Comparison of ENCODE assay signal across 15 mouse cellular contexts in genomic region chr15:51083677-51084322, GRCm38 (mm10).
DNase-seq lines count a peak whose midpoint lies in the region; ATAC-seq and TF ChIP-seq lines count a peak whose summit lies in the region.
"Had no signal": no experiment of that assay in that cellular context is flagged by ENCODE, and none has a peak within 500 bp of the region (broad histone marks: within the 10 kb centered on the region; RNA-seq: fewer than 3 reads in every experiment).

No protein-coding gene starts in this region.

- TF ChIP-seq RAD21 in MEL (IDR thresholded peaks at IDR 0.05; ENCODE audit: low read depth, low read length) = no peak

- H3K4me1 ChIP-seq in cerebellum, adult 2 months (ENCODE audit: control insufficient read depth, insufficient read depth, low read length) = no peaks in the 10 kb centered on the region
- H3K4me1 ChIP-seq in heart, embryonic 13.5 days = peaks cover 11% of the 10 kb centered on the region
- no peaks in the 10 kb centered on the region; a peak in 1 of 4 replicates for H3K4me1 ChIP-seq in MEL (ENCODE audit: control insufficient read depth in 1 of 2, insufficient read depth in 2 of 2, low read length in 2 of 2)
- H3K4me1 ChIP-seq: hindbrain, embryonic 15.5 days; liver, embryonic 12.5 days; neural tube, embryonic 15.5 days had no signal

- intact Hi-C loops in heart, postnatal 36 days (cut with DNase I) = no loop called here

- TF ChIP-seq EP300 in MEL (IDR thresholded peaks at IDR 0.05; ENCODE audit: low read depth in 1 of 2, low read length in 2 of 2) = no peak

- H3K9ac ChIP-seq in heart, embryonic 13.5 days = no peak overlapping the region
- no peak overlapping the region for H3K9ac ChIP-seq in MEL (ENCODE audit: control insufficient read depth, low read depth, low read length, poor library complexity, severe bottlenecking)
- H3K9ac ChIP-seq: hindbrain, embryonic 15.5 days; liver, embryonic 12.5 days; neural tube, embryonic 15.5 days had no signal

- H3K4me3 ChIP-seq in cerebellum, adult 2 months (replicated peaks; ENCODE audit: insufficient read depth, low read depth, low read length) = peak overlapping the region; percentile 11
- peak overlapping the region; percentile 26 for H3K4me3 ChIP-seq in heart, embryonic 13.5 days
- no peak overlapping the region for H3K4me3 ChIP-seq in MEL (ENCODE audit: control insufficient read depth in 1 of 2, insufficient read depth in 1 of 2, low read depth in 2 of 2, low read length in 2 of 2)
- H3K4me3 ChIP-seq: erythroblast, embryonic 14.5 days; hindbrain, embryonic 15.5 days; liver, embryonic 12.5 days; neural tube, embryonic 15.5 days had no signal

- peak overlapping the region; percentile 60 for H3K4me2 ChIP-seq in heart, embryonic 13.5 days
- H3K4me2 ChIP-seq: hindbrain, embryonic 15.5 days; liver, embryonic 12.5 days; neural tube, embryonic 15.5 days had no signal

- no peak for TF ChIP-seq CTCF in cerebellum, adult 2 months (IDR thresholded peaks at IDR 0.05; ENCODE audit: borderline replicate concordance, insufficient read depth, low read depth, low read length)
- no peak for TF ChIP-seq CTCF in MEL (IDR thresholded peaks at IDR 0.05 in 2 of 3, conservative IDR thresholded peaks at IDR 0.05 in 1 of 3; ENCODE audit: control insufficient read depth in 1 of 3, insufficient read depth in 1 of 3, low read depth in 2 of 3, low read length in 3 of 3, poor library complexity in 1 of 3, severe bottlenecking in 1 of 3)

- H3K27me3 ChIP-seq in cerebellum, adult 2 months (ENCODE audit: control insufficient read depth, insufficient read depth, low read length) = no peaks in the 10 kb centered on the region
- H3K27me3 ChIP-seq in heart, embryonic 13.5 days (replicated peaks) = no peaks in the 10 kb centered on the region
- no peaks in the 10 kb centered on the region for H3K27me3 ChIP-seq in MEL (ENCODE audit: control insufficient read depth in 1 of 2, insufficient read depth in 2 of 2, low read length in 2 of 2)
- H3K27me3 ChIP-seq: hindbrain, embryonic 15.5 days; liver, embryonic 12.5 days; neural tube, embryonic 15.5 days had no signal

- no peaks in the 10 kb centered on the region for H3K79me2 ChIP-seq in MEL (ENCODE audit: control insufficient read depth, insufficient read depth, low read length, poor library complexity)

- H3K27ac ChIP-seq in cerebellum, adult 2 months (ENCODE audit: insufficient read depth, low read length) = no peak overlapping the region
- H3K27ac ChIP-seq in heart, embryonic 13.5 days (replicated peaks) = no peak overlapping the region
- H3K27ac ChIP-seq in MEL (ENCODE audit: control insufficient read depth, low read depth, low read length) = no peak overlapping the region
- H3K27ac ChIP-seq: hindbrain, embryonic 15.5 days; kidney, postnatal 0 days; liver, embryonic 12.5 days; neural tube, embryonic 15.5 days had no signal

- DNase-seq in cerebellum, adult 2 months = peak; percentile 10 to 13
- no peak for DNase-seq in cerebellum, adult 11 months
- DNase-seq in heart, adult 11 months = no peak
- DNase-seq in MEL (ENCODE audit: low read depth, low spot score) = peak; percentile 21
- peak; percentile 1 to 3 for DNase-seq in heart, postnatal 36 days
- no peak for DNase-seq in adrenal gland, postnatal 10 days
- DNase-seq in urinary bladder, postnatal 14 days (ENCODE audit: low spot score) = no peak

- WGBS in cerebellum, adult 2 months = 43% methylated on average over 12 of the region's 12 CpGs
- 47% methylated on average over 12 of the region's 12 CpGs for WGBS in heart, embryonic 13.5 days

- no peaks in the 10 kb centered on the region for H3K9me3 ChIP-seq in heart, embryonic 13.5 days
- H3K9me3 ChIP-seq in MEL (replicated peaks; ENCODE audit: insufficient read depth, low read length) = no peaks in the 10 kb centered on the region
- H3K9me3 ChIP-seq: G1E; hindbrain, embryonic 15.5 days; liver, embryonic 12.5 days; neural tube, embryonic 15.5 days had no signal

- TF ChIP-seq POLR2A in cerebellum, adult 2 months (IDR thresholded peaks at IDR 0.05; ENCODE audit: borderline replicate concordance, insufficient read depth, low read length) = no peak
- no peak for TF ChIP-seq POLR2A in MEL (IDR thresholded peaks at IDR 0.05; ENCODE audit: control insufficient read depth in 1 of 2, insufficient read depth in 1 of 2, low read depth in 1 of 2, low read length in 2 of 2, poor library complexity in 1 of 2)

- H3K36me3 ChIP-seq in heart, embryonic 13.5 days = no peaks in the 10 kb centered on the region
- peaks cover 0 to 2% of the 10 kb centered on the region in 2 experiments; a peak in 2 of 4 replicates for H3K36me3 ChIP-seq in MEL (ENCODE audit: control insufficient read depth in 1 of 2, insufficient read depth in 2 of 2, low read length in 2 of 2)
- H3K36me3 ChIP-seq: G1E; hindbrain, embryonic 15.5 days; liver, embryonic 12.5 days; neural tube, embryonic 15.5 days had no signal

- ATAC-seq in heart, embryonic 13.5 days (ENCODE audit: extremely low read depth, insufficient number of reproducible peaks, low FRiP score, low TSS enrichment) = no peak
- ATAC-seq: liver, embryonic 12.5 days; midbrain, embryonic 16.5 days had no signal

TF ChIP-seq in MEL, 35 proteins besides CTCF, POLR2A, EP300 and RAD21:
- TF ChIP-seq USF1 (IDR thresholded peaks at IDR 0.05; ENCODE audit: low read depth, low read length) (no peak), E2F4 (IDR thresholded peaks at IDR 0.05; ENCODE audit: borderline replicate concordance, low read depth, low read length) (no peak), MYC (IDR thresholded peaks at IDR 0.05; ENCODE audit: low read depth, low read length) (no peak), POLR2AphosphoS5 (IDR thresholded peaks at IDR 0.05; ENCODE audit: borderline replicate concordance, low read depth, low read length) (no peak), MAX (IDR thresholded peaks at IDR 0.05; ENCODE audit: low read length) (no peak), ZNF384 (IDR thresholded peaks at IDR 0.05; ENCODE audit: low read depth, low read length) (peak; percentile 28; the same call in 1 of the 2 replicates)

Comparison
In these comparisons a context has a peak if more than half of its experiments do, and no peak if none do; other contexts are left out.
1. DNase-seq: peak in cerebellum, adult 2 months (2 of 2), MEL (single experiment) and heart, postnatal 36 days (2 of 2); none in cerebellum, adult 11 months (single experiment), heart, adult 11 months (single experiment), adrenal gland, postnatal 10 days (single experiment) and urinary bladder, postnatal 14 days (single experiment).
2. H3K4me3 ChIP-seq: peak in cerebellum, adult 2 months (single experiment) and heart, embryonic 13.5 days (single experiment); none in MEL (0 of 2).